Mouse (Mus musculus) thymus, adult 2 months (tissue): Measurements from ENCODE around the gene Coa4.

ENCODE experiments used
- CTCF ChIP-seq: fragments of 200-500 bp; IDR thresholded peaks from 2 replicates; pipeline ENCODE4 v1.5.1; 2012; ENCODE audit warnings: mild to moderate bottlenecking, control low read depth, low read length, moderate library complexity, borderline replicate concordance; ENCODE audit not compliant: control insufficient read depth, poor library complexity, insufficient read depth; ENCODE audit errors: extremely low read depth
- POLR2A ChIP-seq: fragments of 200-500 bp; IDR thresholded peaks from 2 replicates; pipeline ENCODE4 v1.6.1; 2012; ENCODE audit warnings: mild to moderate bottlenecking, low read length, control low read depth, moderate library complexity; ENCODE audit not compliant: control insufficient read depth, poor library complexity, insufficient read depth; ENCODE audit errors: extremely low read depth

- TF ChIP-seq CTCF = no peak
- no peak for TF ChIP-seq POLR2A
Measured at GRCm38 (mm10) chr7:100561861-100562587, 25.2 kb downstream of the Coa4 start.
